Mouse (Mus musculus) naive thymus-derived CD4-positive, alpha-beta T cell, adult 2 months (primary cell): ENCODE results near the gene Ube3c.

Experiments used
- DNase-seq: peaks from one replicate; pipeline ENCODE4 v3.0.0-alpha.2; 2011; ENCODE audit warnings: low read depth

Ube3c gene

GRCm38 (mm10) chr5:29672551-29672950, 103.5 kb downstream of the Ube3c start:
- DNase-seq, result no peak

GRCm38 (mm10) chr5:29674305-29674704, 105.3 kb downstream of the Ube3c start:
- no peak for DNase-seq

- no peak for DNase-seq
Observed at GRCm38 (mm10) chr5:29676445-29676844, 107.4 kb downstream of the Ube3c start.

- DNase-seq, result no peak
Observed at GRCm38 (mm10) chr5:29685085-29685484, 116.0 kb downstream of the Ube3c start.

GRCm38 (mm10) chr5:29687671-29688070, 118.6 kb downstream of the Ube3c start:
- peak; percentile 48 for DNase-seq

GRCm38 (mm10) chr5:29688352-29688751, 119.3 kb downstream of the Ube3c start:
- DNase-seq, result no peak

- DNase-seq, result no peak
Observed at GRCm38 (mm10) chr5:29698493-29698892, 129.5 kb downstream of the Ube3c start.

- no peak for DNase-seq
Observed at GRCm38 (mm10) chr5:29699520-29700202, 130.6 kb downstream of the Ube3c start.

- no peak for DNase-seq
Observed at GRCm38 (mm10) chr5:29707241-29707640, 138.2 kb downstream of the Ube3c start.

- no peak for DNase-seq
Observed at GRCm38 (mm10) chr5:29708258-29708657, 139.2 kb downstream of the Ube3c start.

GRCm38 (mm10) chr5:29711631-29712030, 142.6 kb downstream of the Ube3c start:
- no peak for DNase-seq

GRCm38 (mm10) chr5:29712906-29713305, 143.9 kb downstream of the Ube3c start:
- DNase-seq, result no peak

- no peak for DNase-seq
Observed at GRCm38 (mm10) chr5:29721159-29721558, 152.1 kb downstream of the Ube3c start.

GRCm38 (mm10) chr5:29725369-29725768, 156.3 kb downstream of the Ube3c start:
- DNase-seq, result no peak
